Comparison of ENCODE assay signal across 9 mouse cellular contexts in genomic region chr7:133003421-133003820, GRCm38 (mm10).
DNase-seq lines count a peak whose midpoint lies in the region; ATAC-seq and TF ChIP-seq lines count a peak whose summit lies in the region.
"Had no signal": no experiment of that assay in that cellular context is flagged by ENCODE, and none has a peak within 500 bp of the region (broad histone marks: within the 10 kb centered on the region; RNA-seq: fewer than 3 reads in every experiment).

No protein-coding gene starts in this region.

- TF ChIP-seq CTCF in forebrain, postnatal 0 days (IDR thresholded peaks at IDR 0.05; ENCODE audit: low read depth) = peak; percentile 98
- TF ChIP-seq CTCF in stomach, postnatal 0 days (IDR thresholded peaks at IDR 0.05; ENCODE audit: low read depth) = peak; percentile 97

- H3K9me3 ChIP-seq in intestine, embryonic 14.5 days (ENCODE audit: control insufficient read depth, low read length) = no peaks in the 10 kb centered on the region
- no peaks in the 10 kb centered on the region for H3K9me3 ChIP-seq in intestine, embryonic 16.5 days (ENCODE audit: control insufficient read depth, low read length)
- no peaks in the 10 kb centered on the region for H3K9me3 ChIP-seq in forebrain, postnatal 0 days (ENCODE audit: low read length)
- no peaks in the 10 kb centered on the region for H3K9me3 ChIP-seq in limb, embryonic 11.5 days (ENCODE audit: control insufficient read depth, low read length)
- no peaks in the 10 kb centered on the region for H3K9me3 ChIP-seq in stomach, postnatal 0 days (ENCODE audit: control insufficient read depth, low read length)
- H3K9me3 ChIP-seq: embryonic facial prominence, embryonic 12.5 days had no signal

- no peak overlapping the region for H3K4me2 ChIP-seq in intestine, embryonic 14.5 days (ENCODE audit: low read length)
- H3K4me2 ChIP-seq in intestine, embryonic 16.5 days (ENCODE audit: low read depth, low read length) = no peak overlapping the region
- no peak overlapping the region for H3K4me2 ChIP-seq in forebrain, postnatal 0 days (ENCODE audit: low read depth)
- H3K4me2 ChIP-seq in limb, embryonic 11.5 days (ENCODE audit: low read depth, severe bottlenecking) = no peak overlapping the region
- no peak overlapping the region for H3K4me2 ChIP-seq in stomach, postnatal 0 days (replicated peaks; ENCODE audit: low read depth)
- H3K4me2 ChIP-seq: embryonic facial prominence, embryonic 12.5 days had no signal

- TF ChIP-seq EP300 in stomach, postnatal 0 days (optimal IDR thresholded peaks at IDR 0.05) = no peak

- H3K27ac ChIP-seq in intestine, embryonic 14.5 days (ENCODE audit: low read depth) = no peak overlapping the region
- H3K27ac ChIP-seq in intestine, embryonic 16.5 days (ENCODE audit: low read length) = no peak overlapping the region
- H3K27ac ChIP-seq in forebrain, postnatal 0 days (ENCODE audit: low read depth, low read length) = peak overlapping the region; percentile 45; the same call in 1 of the 2 replicates
- no peak overlapping the region for H3K27ac ChIP-seq in limb, embryonic 11.5 days (replicated peaks; ENCODE audit: low read depth, low read length)
- H3K27ac ChIP-seq in stomach, postnatal 0 days (replicated peaks) = no peak overlapping the region
- H3K27ac ChIP-seq: embryonic facial prominence, embryonic 12.5 days had no signal

- H3K36me3 ChIP-seq in intestine, embryonic 14.5 days (ENCODE audit: control insufficient read depth, insufficient read depth, low read length) = peaks cover 28% of the 10 kb centered on the region
- peaks cover 11% of the 10 kb centered on the region for H3K36me3 ChIP-seq in intestine, embryonic 16.5 days (ENCODE audit: control insufficient read depth, insufficient read depth, low read length)
- H3K36me3 ChIP-seq in forebrain, postnatal 0 days (ENCODE audit: insufficient read depth) = peaks cover 9% of the 10 kb centered on the region
- peaks cover 9% of the 10 kb centered on the region for H3K36me3 ChIP-seq in limb, embryonic 11.5 days (ENCODE audit: control insufficient read depth, insufficient read depth, low read length)
- H3K36me3 ChIP-seq in stomach, postnatal 0 days (ENCODE audit: control insufficient read depth, insufficient read depth, low read length) = peaks cover 8% of the 10 kb centered on the region

- no peak for ATAC-seq in intestine, embryonic 14.5 days (replicated peaks; ENCODE audit: low FRiP score, low TSS enrichment, low read depth)
- no peak for ATAC-seq in intestine, embryonic 16.5 days
- peak; percentile 81 for ATAC-seq in forebrain, postnatal 0 days
- peak; percentile 58 for ATAC-seq in inflammation-experienced regulatory T-cells, adult 6 months
- no peak for ATAC-seq in limb, embryonic 11.5 days (ENCODE audit: insufficient number of reproducible peaks, low FRiP score, low TSS enrichment, low read depth)
- ATAC-seq in stomach, postnatal 0 days (ENCODE audit: low FRiP score, low TSS enrichment) = peak; percentile 76

- WGBS in intestine, embryonic 14.5 days = 22% methylated on average over 3 of the region's 3 CpGs
- 18% methylated on average over 3 of the region's 3 CpGs for WGBS in intestine, embryonic 16.5 days
- WGBS in forebrain, postnatal 0 days = 15% methylated on average over 3 of the region's 3 CpGs
- WGBS in limb, embryonic 11.5 days = 32% methylated on average over 3 of the region's 3 CpGs
- WGBS in stomach, postnatal 0 days = 12% methylated on average over 3 of the region's 3 CpGs

- H3K4me1 ChIP-seq in intestine, embryonic 14.5 days (replicated peaks; ENCODE audit: control insufficient read depth, insufficient read depth, low read length) = peaks cover 23% of the 10 kb centered on the region
- peaks cover 25% of the 10 kb centered on the region for H3K4me1 ChIP-seq in intestine, embryonic 16.5 days (ENCODE audit: control insufficient read depth, insufficient read depth, low read length)
- H3K4me1 ChIP-seq in forebrain, postnatal 0 days (ENCODE audit: insufficient read depth) = 0 out of 2 replicates have a peak, but pooled peaks cover 3% of the 10 kb centered on the region
- H3K4me1 ChIP-seq in limb, embryonic 11.5 days (ENCODE audit: control insufficient read depth, insufficient read depth, low read length) = peaks cover 6% of the 10 kb centered on the region; the same call in 1 of the 2 replicates
- peaks cover 4% of the 10 kb centered on the region for H3K4me1 ChIP-seq in stomach, postnatal 0 days (replicated peaks; ENCODE audit: control insufficient read depth, insufficient read depth)

- no peak overlapping the region for H3K9ac ChIP-seq in intestine, embryonic 14.5 days (ENCODE audit: low read length)
- H3K9ac ChIP-seq in intestine, embryonic 16.5 days (ENCODE audit: low read depth, low read length) = no peak overlapping the region
- H3K9ac ChIP-seq in forebrain, postnatal 0 days = no peak overlapping the region
- no peak overlapping the region for H3K9ac ChIP-seq in limb, embryonic 11.5 days (ENCODE audit: low read length)
- no peak overlapping the region for H3K9ac ChIP-seq in stomach, postnatal 0 days (ENCODE audit: low read length)
- H3K9ac ChIP-seq: embryonic facial prominence, embryonic 12.5 days had no signal

- no peak overlapping the region for H3K4me3 ChIP-seq in intestine, embryonic 14.5 days (ENCODE audit: low read depth, low read length)
- no peak overlapping the region for H3K4me3 ChIP-seq in intestine, embryonic 16.5 days (ENCODE audit: low read length)
- H3K4me3 ChIP-seq in forebrain, postnatal 0 days (ENCODE audit: low read depth, low read length) = no peak overlapping the region
- no peak overlapping the region for H3K4me3 ChIP-seq in limb, embryonic 11.5 days (ENCODE audit: low read depth, low read length)
- no peak overlapping the region for H3K4me3 ChIP-seq in stomach, postnatal 0 days (ENCODE audit: low read depth, low read length)
- H3K4me3 ChIP-seq: embryonic facial prominence, embryonic 12.5 days had no signal

- peak; percentile 81 for DNase-seq in intestine, embryonic 14.5 days (ENCODE audit: low spot score)
- DNase-seq in c-Kit-positive CD71-positive TER-119-negative erythroid progenitor cells, embryonic 14.5 days (ENCODE audit: low read depth) = peak; percentile 49
- peak; percentile 87 for DNase-seq in forebrain, postnatal 0 days
- DNase-seq in limb, embryonic 11.5 days (ENCODE audit: low spot score) = peak; percentile 65
- DNase-seq in natural killer cell, adult 2 months (ENCODE audit: low spot score in 2 of 2) = peak; percentile 48 to 70
- peak; percentile 85 for DNase-seq in stomach, postnatal 0 days (ENCODE audit: low spot score)

- no peaks in the 10 kb centered on the region for H3K27me3 ChIP-seq in intestine, embryonic 14.5 days (replicated peaks; ENCODE audit: control insufficient read depth, insufficient read depth, low read length)
- H3K27me3 ChIP-seq in intestine, embryonic 16.5 days (replicated peaks; ENCODE audit: control insufficient read depth, insufficient read depth, low read length) = no peaks in the 10 kb centered on the region
- no peaks in the 10 kb centered on the region for H3K27me3 ChIP-seq in forebrain, postnatal 0 days (ENCODE audit: insufficient read depth, low read length)
- no peaks in the 10 kb centered on the region for H3K27me3 ChIP-seq in limb, embryonic 11.5 days (ENCODE audit: control insufficient read depth, insufficient read depth, low read length)
- H3K27me3 ChIP-seq in stomach, postnatal 0 days (ENCODE audit: control insufficient read depth, insufficient read depth, low read length) = no peaks in the 10 kb centered on the region
- H3K27me3 ChIP-seq: embryonic facial prominence, embryonic 12.5 days had no signal

Comparison
In these comparisons a context has a peak if more than half of its experiments do, and no peak if none do; other contexts are left out.
1. ATAC-seq: peak in forebrain, postnatal 0 days (single experiment), inflammation-experienced regulatory T-cells, adult 6 months (single experiment) and stomach, postnatal 0 days (single experiment); none in intestine, embryonic 14.5 days (single experiment), intestine, embryonic 16.5 days (single experiment) and limb, embryonic 11.5 days (single experiment).
2. Peak in every context shown above with its lines, with median percentiles within 50 percentile points of each other: DNase-seq.